Mouse (Mus musculus) heart, embryonic 12.5 days (tissue): ENCODE data around the gene Dock1. TPM values are rescaled to one million over a fixed set of nuclear protein-coding genes. Genes with fewer than 3 reads are reported as not detected.

Experiments
- ATAC-seq: fragments of 200-750 bp; cut with Nextera tagmentation; 2 replicates; pipeline ENCODE4 v1.8.0; 2017; ENCODE audit warnings: moderate TSS enrichment, moderate library complexity; ENCODE audit not compliant: insufficient number of reproducible peaks, low FRiP score
- H3K27ac ChIP-seq: fragments of 300-500 bp; sonication (generic); 2 replicates; pipeline ENCODE4 v1.5.1; 2016; ENCODE audit warnings: mild to moderate bottlenecking, moderate library complexity; ENCODE audit not compliant: poor library complexity, severe bottlenecking
- H3K27me3 ChIP-seq: fragments of 300-500 bp; sonication (generic); replicated peaks from 2 replicates; pipeline ENCODE4 v1.6.1; 2016; ENCODE audit warnings: mild to moderate bottlenecking, moderate library complexity
- H3K36me3 ChIP-seq: fragments of 300-500 bp; sonication (generic); 2 replicates; pipeline ENCODE4 v1.6.1; 2016; ENCODE audit warnings: mild to moderate bottlenecking, moderate library complexity
- H3K4me1 ChIP-seq: fragments of 300-500 bp; sonication (generic); replicated peaks from 2 replicates; pipeline ENCODE4 v1.6.1; 2016; ENCODE audit warnings: mild to moderate bottlenecking
- H3K4me2 ChIP-seq: fragments of 300-500 bp; sonication (generic); 2 replicates; pipeline ENCODE4 v1.6.1; 2016; ENCODE audit warnings: mild to moderate bottlenecking, moderate library complexity
- H3K4me3 ChIP-seq: fragments of 300-500 bp; sonication (generic); 2 replicates; pipeline ENCODE4 v1.5.1; 2016; ENCODE audit warnings: mild to moderate bottlenecking
- H3K9ac ChIP-seq: fragments of 300-500 bp; sonication (generic); 2 replicates; pipeline ENCODE4 v1.6.1; 2016; ENCODE audit warnings: mild to moderate bottlenecking, moderate library complexity
- H3K9me3 ChIP-seq: fragments of 300-500 bp; sonication (generic); replicated peaks from 2 replicates; pipeline ENCODE4 v1.6.1; 2016; ENCODE audit warnings: mild to moderate bottlenecking, moderate library complexity
- WGBS: fragments of 180-500 bp; shearing (Covaris S2); methylation state at CpG from one replicate; pipeline ENCODE4 v1.1.7; 2016; 5-methylcytosine and 5-hydroxymethylcytosine counted together
- polyA plus RNA-seq: library from polyadenylated mRNA; unstranded; fragments of >200 nt; fragmentation: Nextera tagmentation; extraction: Ambion mirVana; gene quantifications from 2 replicates; pipeline ENCODE4 v1.2.1, GENCODE M21; 2016

Dock1 gene
- polyA plus RNA-seq, 1 experiment from 2014 or later, result 31.9 TPM

GRCm38 (mm10) chr7:135024531-135024930 lies 354.1 kb downstream of the Dock1 start:
- no peak for ATAC-seq
- Histone ChIP-seq H3K4me2 (no peak overlapping the region), H3K9ac (no peak overlapping the region), H3K9me3 (no peaks in the 10 kb centered on the region), H3K4me3 (no peak overlapping the region), H3K27ac (no peak overlapping the region), H3K36me3 (no peaks in the 10 kb centered on the region), H3K4me1 (peaks cover 16% of the 10 kb centered on the region), H3K27me3 (0 out of 2 replicates have a peak, but pooled peaks cover 10% of the 10 kb centered on the region)
- 70% methylated on average over 5 of the region's 5 CpGs for WGBS

DNA sequence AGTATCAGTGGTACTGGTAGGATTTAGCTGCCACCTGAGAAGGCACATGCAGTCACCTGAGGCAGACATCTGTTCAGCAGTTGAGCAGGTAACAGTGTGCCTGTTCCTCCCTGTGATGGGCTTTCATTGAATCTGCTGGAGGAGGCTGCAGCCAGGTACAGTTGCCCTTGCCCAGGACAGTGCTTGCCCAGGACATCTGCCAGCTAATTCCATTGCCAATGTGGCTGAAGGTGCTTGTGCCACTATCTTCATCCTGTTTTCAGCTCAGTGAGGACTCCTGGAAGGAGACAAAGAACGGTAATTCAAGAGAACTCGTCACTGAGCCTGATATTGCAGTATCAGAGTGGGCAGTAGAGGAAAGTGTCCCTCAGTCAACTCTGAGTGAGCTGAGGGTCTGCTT lies 358.3 kb downstream of the Dock1 start:
- Histone ChIP-seq H3K9ac (no peak overlapping the region), H3K27ac (no peak overlapping the region), H3K36me3 (no peaks in the 10 kb centered on the region), H3K4me3 (no peak overlapping the region), H3K9me3 (no peaks in the 10 kb centered on the region), H3K4me1 (peaks cover 25% of the 10 kb centered on the region), H3K4me2 (no peak overlapping the region), H3K27me3 (0 out of 2 replicates have a peak, but pooled peaks cover 10% of the 10 kb centered on the region)
- ATAC-seq, result no peak
- WGBS, result 90% methylated on average over 2 of the region's 2 CpGs

DNA sequence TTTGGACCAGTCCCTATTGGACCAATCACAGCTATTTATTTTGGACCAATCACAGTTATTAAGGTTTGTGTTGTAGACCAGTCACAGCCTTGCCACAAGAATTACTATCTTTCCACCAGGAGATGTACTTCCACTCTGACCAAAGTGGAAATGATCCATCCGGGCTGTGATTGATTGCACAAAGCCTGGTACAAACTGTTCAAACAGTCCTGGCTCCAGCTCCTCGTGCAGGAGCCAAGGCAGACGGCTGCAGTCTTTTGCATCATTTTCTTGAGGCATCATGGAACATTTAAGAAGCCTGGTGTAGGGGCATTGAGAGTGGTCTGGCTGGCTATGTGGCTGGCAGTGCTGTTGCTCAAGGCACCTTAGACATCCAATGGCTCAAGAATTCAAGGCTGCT lies 358.7 kb downstream of the Dock1 start:
- no peaks in the 10 kb centered on the region for H3K36me3 ChIP-seq
- WGBS, result 79% methylated on average over 3 of the region's 3 CpGs
- H3K27me3 ChIP-seq, result 0 out of 2 replicates have a peak, but pooled peaks cover 10% of the 10 kb centered on the region

GRCm38 (mm10) chr7:135031466-135031865 lies 361.0 kb downstream of the Dock1 start:
- Histone ChIP-seq H3K4me3 (no peak overlapping the region), H3K9me3 (no peaks in the 10 kb centered on the region), H3K27ac (no peak overlapping the region), H3K36me3 (no peaks in the 10 kb centered on the region), H3K4me2 (0 out of 2 replicates have a peak overlapping the region, but pooled peaks have one; percentile 11), H3K27me3 (0 out of 2 replicates have a peak, but pooled peaks cover 10% of the 10 kb centered on the region), H3K9ac (no peak overlapping the region), H3K4me1 (peaks cover 27% of the 10 kb centered on the region)
- no peak for ATAC-seq
- 46% methylated on average over 3 of the region's 3 CpGs for WGBS

More for the DNA sequence above, 358.7 kb downstream of the Dock1 start:
- no peak for ATAC-seq
- no peak overlapping the region for H3K4me3 ChIP-seq
- H3K9me3 ChIP-seq, result no peaks in the 10 kb centered on the region
- no peak overlapping the region for H3K4me2 ChIP-seq
- no peak overlapping the region for H3K27ac ChIP-seq
- H3K9ac ChIP-seq, result no peak overlapping the region
- peaks cover 25% of the 10 kb centered on the region for H3K4me1 ChIP-seq

DNA sequence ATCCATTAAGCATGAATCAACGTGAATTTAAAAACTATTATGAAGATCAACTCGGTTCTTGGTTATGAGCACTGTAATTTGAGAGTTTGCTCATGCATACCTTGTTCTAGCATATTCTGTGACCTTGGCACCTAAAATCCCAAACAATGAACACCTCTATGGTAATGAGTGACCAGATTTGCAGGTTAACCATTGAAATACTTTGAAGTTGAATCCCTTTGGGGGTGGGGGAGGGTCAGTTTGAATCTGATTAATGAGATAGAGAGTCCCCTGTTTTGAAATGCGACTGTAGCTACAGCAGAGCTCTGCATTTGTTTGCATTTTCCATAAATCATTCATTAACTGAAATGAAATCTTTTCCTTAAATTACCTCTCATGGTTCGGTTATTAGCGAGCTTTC lies 364.4 kb downstream of the Dock1 start:
- 88% methylated on average over 5 of the region's 5 CpGs for WGBS
- no peaks in the 10 kb centered on the region for H3K36me3 ChIP-seq
- no peak overlapping the region for H3K9ac ChIP-seq

DNA sequence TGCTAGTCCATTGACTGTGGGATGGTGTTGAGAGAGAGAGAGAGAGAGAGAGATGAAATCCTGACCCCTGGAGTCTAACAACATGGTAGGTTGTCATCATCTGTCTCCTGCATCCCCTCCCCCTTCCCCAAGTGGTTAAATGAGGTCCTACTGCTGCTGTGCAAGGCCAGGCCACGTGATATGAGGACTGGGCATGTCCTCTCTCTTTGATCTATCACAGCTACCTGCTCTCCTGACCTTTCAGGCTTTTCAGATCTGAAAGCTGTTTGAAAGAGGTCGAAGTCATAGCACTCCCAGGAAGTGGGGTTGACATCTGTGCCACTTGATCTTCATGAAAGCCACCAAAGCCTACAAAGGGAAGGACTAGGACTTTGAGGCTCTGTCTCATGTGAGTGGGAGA lies 365.2 kb downstream of the Dock1 start:
- Histone ChIP-seq H3K27ac (no peak overlapping the region), H3K9ac (no peak overlapping the region), H3K4me2 (no peak overlapping the region), H3K27me3 (no peaks in the 10 kb centered on the region), H3K36me3 (no peaks in the 10 kb centered on the region), H3K4me3 (no peak overlapping the region), H3K9me3 (no peaks in the 10 kb centered on the region), H3K4me1 (peaks cover 27% of the 10 kb centered on the region)
- WGBS, result 41% methylated on average over 2 of the region's 2 CpGs
- no peak for ATAC-seq

More for the DNA sequence above, 364.4 kb downstream of the Dock1 start:
- Histone ChIP-seq H3K4me1 (peaks cover 27% of the 10 kb centered on the region), H3K27ac (no peak overlapping the region), H3K9me3 (no peaks in the 10 kb centered on the region), H3K4me2 (no peak overlapping the region), H3K27me3 (no peaks in the 10 kb centered on the region), H3K4me3 (no peak overlapping the region)
- ATAC-seq, result no peak

GRCm38 (mm10) chr7:135038930-135039329 lies 368.5 kb downstream of the Dock1 start:
- H3K4me3 ChIP-seq, result no peak overlapping the region
- ATAC-seq, result no peak
- no peaks in the 10 kb centered on the region for H3K9me3 ChIP-seq
- peaks cover 13% of the 10 kb centered on the region for H3K4me1 ChIP-seq
- no peak overlapping the region for H3K4me2 ChIP-seq
- no peaks in the 10 kb centered on the region for H3K36me3 ChIP-seq
- no peak overlapping the region for H3K9ac ChIP-seq
- no peak overlapping the region for H3K27ac ChIP-seq
- WGBS, result 92% methylated on average over 1 of the region's 1 CpGs
- no peaks in the 10 kb centered on the region for H3K27me3 ChIP-seq

GRCm38 (mm10) chr7:135043931-135044765 lies 373.7 kb downstream of the Dock1 start:
- Histone ChIP-seq H3K4me2 (no peak overlapping the region), H3K4me1 (peaks cover 13% of the 10 kb centered on the region; the same call in 1 of the 2 replicates), H3K9me3 (no peaks in the 10 kb centered on the region), H3K27ac (no peak overlapping the region), H3K27me3 (no peaks in the 10 kb centered on the region), H3K36me3 (no peaks in the 10 kb centered on the region), H3K9ac (no peak overlapping the region), H3K4me3 (no peak overlapping the region)
- WGBS, result 91% methylated on average over 12 of the region's 12 CpGs
- no peak for ATAC-seq

DNA sequence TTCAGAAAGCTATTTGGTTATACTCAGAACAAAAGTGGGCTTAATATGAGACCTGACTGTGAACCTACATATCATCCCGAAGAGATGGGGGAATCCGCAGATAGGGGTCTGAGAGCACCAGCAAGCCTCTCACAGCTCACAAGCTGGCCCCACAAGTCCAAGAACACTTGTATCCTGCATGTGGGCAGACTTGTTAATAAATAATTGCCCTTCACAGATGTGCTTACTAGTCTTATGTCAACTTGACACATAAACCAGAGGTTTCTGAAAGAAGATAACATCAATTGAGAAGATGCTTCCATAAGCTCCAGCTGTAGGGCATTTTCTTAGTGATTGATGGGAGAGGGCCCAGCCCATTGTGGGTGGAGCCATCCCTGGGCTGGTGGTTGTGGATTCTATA lies 379.0 kb downstream of the Dock1 start:
- 75% methylated on average over 2 of the region's 2 CpGs for WGBS
- H3K9me3 ChIP-seq, result no peaks in the 10 kb centered on the region
- no peak for ATAC-seq

GRCm38 (mm10) chr7:135053186-135053715 lies 382.8 kb downstream of the Dock1 start:
- Histone ChIP-seq H3K27ac (no peak overlapping the region), H3K9ac (no peak overlapping the region), H3K4me2 (no peak overlapping the region), H3K36me3 (no peaks in the 10 kb centered on the region), H3K4me3 (no peak overlapping the region), H3K9me3 (peaks cover 6% of the 10 kb centered on the region; the same call in 1 of the 2 replicates), H3K27me3 (no peaks in the 10 kb centered on the region), H3K4me1 (peaks cover 13% of the 10 kb centered on the region; the same call in 1 of the 2 replicates)
- WGBS, result 79% methylated on average over 8 of the region's 8 CpGs
- ATAC-seq, result no peak

More for the DNA sequence above, 379.0 kb downstream of the Dock1 start:
- no peak overlapping the region for H3K27ac ChIP-seq
- no peak overlapping the region for H3K9ac ChIP-seq
- H3K27me3 ChIP-seq, result no peaks in the 10 kb centered on the region
- H3K4me2 ChIP-seq, result no peak overlapping the region
- no peak overlapping the region for H3K4me3 ChIP-seq
- no peaks in the 10 kb centered on the region for H3K36me3 ChIP-seq
- peaks cover 9% of the 10 kb centered on the region; the same call in 1 of the 2 replicates for H3K4me1 ChIP-seq

GRCm38 (mm10) chr7:135054664-135055063 lies 384.2 kb downstream of the Dock1 start:
- ATAC-seq, result no peak
- H3K27ac ChIP-seq, result no peak overlapping the region
- H3K4me1 ChIP-seq, result peaks cover 13% of the 10 kb centered on the region; the same call in 1 of the 2 replicates
- H3K9ac ChIP-seq, result no peak overlapping the region
- H3K27me3 ChIP-seq, result no peaks in the 10 kb centered on the region
- peaks cover 7% of the 10 kb centered on the region; the same call in 1 of the 2 replicates for H3K9me3 ChIP-seq
- H3K4me2 ChIP-seq, result no peak overlapping the region
- 55% methylated on average over 7 of the region's 7 CpGs for WGBS
- no peak overlapping the region for H3K4me3 ChIP-seq
- H3K36me3 ChIP-seq, result peaks cover 2% of the 10 kb centered on the region; the same call in 1 of the 2 replicates
